Mouse (Mus musculus): Measurements from ENCODE around the gene Gm28308.

- TF ChIP-seq POLR2A (IDR thresholded peaks at IDR 0.05; ENCODE audit: borderline replicate concordance, extremely low read depth, insufficient read depth, insufficient read length, poor library complexity, severe bottlenecking) (no peak), CTCF (IDR thresholded peaks at IDR 0.05; ENCODE audit: borderline replicate concordance, extremely low read depth, insufficient read depth, insufficient read length) (no peak)
Measured at GRCm38 (mm10) chr6:52176391-52176790, 36.7 kb downstream of the Gm28308 start.
